Mouse (Mus musculus): ENCODE results near the gene 1700023F06Rik.
A peak's percentile ranks its signal among the peaks of the same experiment; 100 is the strongest.

Gene 1700023F06Rik

GRCm38 (mm10) chr11:103181911-103182310, 26.4 kb downstream of the 1700023F06Rik start:
- DNase-seq (ENCODE audit: low spot score) = no peak

GRCm38 (mm10) chr11:103181349-103181748, 27.0 kb downstream of the 1700023F06Rik start:
- DNase-seq (ENCODE audit: low spot score) = no peak

GRCm38 (mm10) chr11:103180426-103180825, 27.9 kb downstream of the 1700023F06Rik start:
- DNase-seq (ENCODE audit: low spot score) = no peak

GRCm38 (mm10) chr11:103178748-103179147, 29.6 kb downstream of the 1700023F06Rik start:
- no peak for DNase-seq (ENCODE audit: low spot score)

- no peak for DNase-seq (ENCODE audit: low spot score)
Measured at GRCm38 (mm10) chr11:103177815-103178485, 30.4 kb downstream of the 1700023F06Rik start.

- DNase-seq (ENCODE audit: low spot score) = no peak
Measured at GRCm38 (mm10) chr11:103177216-103177615, 31.1 kb downstream of the 1700023F06Rik start.

- no peak for DNase-seq (ENCODE audit: low spot score)
Measured at GRCm38 (mm10) chr11:103176510-103176909, 31.8 kb downstream of the 1700023F06Rik start.

GRCm38 (mm10) chr11:103175688-103176442, 32.5 kb downstream of the 1700023F06Rik start:
- DNase-seq (ENCODE audit: low spot score) = no peak

GRCm38 (mm10) chr11:103174891-103175391, 33.4 kb downstream of the 1700023F06Rik start:
- no peak for DNase-seq (ENCODE audit: low spot score)

- DNase-seq (ENCODE audit: low spot score) = no peak
Measured at GRCm38 (mm10) chr11:103174411-103174832, 33.9 kb downstream of the 1700023F06Rik start.

GRCm38 (mm10) chr11:103173771-103174344, 34.5 kb downstream of the 1700023F06Rik start:
- DNase-seq (ENCODE audit: low spot score) = no peak

- DNase-seq (ENCODE audit: low spot score) = no peak
Measured at GRCm38 (mm10) chr11:103173041-103173770, 35.2 kb downstream of the 1700023F06Rik start.

GRCm38 (mm10) chr11:103172392-103173040, 35.8 kb downstream of the 1700023F06Rik start:
- DNase-seq (ENCODE audit: low spot score) = no peak

- no peak for DNase-seq (ENCODE audit: low spot score)
Measured at GRCm38 (mm10) chr11:103171703-103172391, 36.5 kb downstream of the 1700023F06Rik start.

- no peak for DNase-seq (ENCODE audit: low spot score)
Measured at GRCm38 (mm10) chr11:103171286-103171620, 37.1 kb downstream of the 1700023F06Rik start.

GRCm38 (mm10) chr11:103170494-103171285, 37.7 kb downstream of the 1700023F06Rik start, which contains the start of gene Fmnl1:
Fmnl1 (plus strand) TSS chr11:103171107.
- peak; percentile 38 for DNase-seq (ENCODE audit: low spot score)

GRCm38 (mm10) chr11:103170111-103170493, 38.3 kb downstream of the 1700023F06Rik start:
- DNase-seq (ENCODE audit: low spot score) = no peak

GRCm38 (mm10) chr11:103169664-103170063, 38.7 kb downstream of the 1700023F06Rik start:
- no peak for DNase-seq (ENCODE audit: low spot score)

GRCm38 (mm10) chr11:103168690-103169390, 39.5 kb downstream of the 1700023F06Rik start:
- no peak for DNase-seq (ENCODE audit: low spot score)

- no peak for DNase-seq (ENCODE audit: low spot score)
Measured at GRCm38 (mm10) chr11:103164391-103164790, 44.0 kb downstream of the 1700023F06Rik start.
